Mouse (Mus musculus) liver, postnatal 0 days (tissue): ENCODE measurements around the gene Acvr1b. TPM values are rescaled to one million over a fixed set of nuclear protein-coding genes. Genes with fewer than 3 reads are reported as not detected.

Experiments
- ATAC-seq: fragments of 200-750 bp; cut with Nextera tagmentation; 2 replicates; pipeline ENCODE4 v1.8.0; 2017; ENCODE audit warnings: mild to moderate bottlenecking, moderate library complexity
- DNase-seq: peaks from one replicate; pipeline ENCODE4 v3.0.0-alpha.2; 2016
- H3K27ac ChIP-seq: fragments of 300-500 bp; sonication (generic); 2 replicates; pipeline ENCODE4 v1.5.1; 2014; ENCODE audit warnings: antibody characterized with exemption, moderate library complexity, mild to moderate bottlenecking, low read depth
- H3K27me3 ChIP-seq: fragments of 300-500 bp; sonication (generic); 2 replicates; pipeline ENCODE4 v1.6.1; 2014; ENCODE audit warnings: low read length, control low read depth, mixed read lengths; ENCODE audit not compliant: insufficient read depth
- H3K36me3 ChIP-seq: fragments of 300-500 bp; sonication (generic); replicated peaks from 2 replicates; pipeline ENCODE4 v1.6.1; 2014; ENCODE audit warnings: mild to moderate bottlenecking, control low read depth, low read length, moderate library complexity, mixed read lengths; ENCODE audit not compliant: insufficient read depth
- H3K4me1 ChIP-seq: fragments of 300-500 bp; sonication (generic); 2 replicates; pipeline ENCODE4 v1.6.1; 2014; ENCODE audit warnings: antibody characterized with exemption, mild to moderate bottlenecking, control low read depth; ENCODE audit not compliant: insufficient read depth
- H3K4me2 ChIP-seq: fragments of 300-500 bp; sonication (generic); 2 replicates; pipeline ENCODE4 v1.6.1; 2014; ENCODE audit warnings: low read depth, mild to moderate bottlenecking, low read length, moderate library complexity, mixed read lengths
- H3K4me3 ChIP-seq: fragments of 300-500 bp; sonication (generic); 2 replicates; pipeline ENCODE4 v1.5.1; 2014; ENCODE audit warnings: low read depth, low read length
- H3K9ac ChIP-seq: fragments of 300-500 bp; sonication (generic); replicated peaks from 2 replicates; pipeline ENCODE4 v1.6.1; 2014; ENCODE audit warnings: mild to moderate bottlenecking, moderate library complexity
- H3K9me3 ChIP-seq: fragments of 300-500 bp; sonication (generic); 2 replicates; pipeline ENCODE4 v1.6.1; 2016; ENCODE audit warnings: mild to moderate bottlenecking, control low read depth, low read length, mixed read lengths
- CTCF ChIP-seq: sonication (generic); IDR thresholded peaks from 2 replicates; pipeline ENCODE4 v1.5.1; 2016; ENCODE audit warnings: antibody characterized with exemption, low read depth
- EP300 ChIP-seq: IDR thresholded peaks from 2 replicates; pipeline ENCODE4 v1.6.1; 2016; ENCODE audit warnings: antibody characterized with exemption, low read depth, mild to moderate bottlenecking
- WGBS: fragments of 180-500 bp; shearing (Covaris S2); extraction: QIAGEN DNeasy Blood & Tissue Kit; methylation state at CpG from one replicate; pipeline ENCODE4 v1.1.7; 2014; ENCODE audit not compliant: insufficient replicate concordance; 5-methylcytosine and 5-hydroxymethylcytosine counted together
- polyA plus RNA-seq: library from polyadenylated mRNA; unstranded; fragments of >200 nt; fragmentation: Nextera tagmentation; extraction: Ambion mirVana; gene quantifications from 2 replicates; pipeline ENCODE4 v1.2.1, GENCODE M21; 2015

The Acvr1b gene
- polyA plus RNA-seq, 1 experiment from 2014 or later = 2.2 TPM

DNA sequence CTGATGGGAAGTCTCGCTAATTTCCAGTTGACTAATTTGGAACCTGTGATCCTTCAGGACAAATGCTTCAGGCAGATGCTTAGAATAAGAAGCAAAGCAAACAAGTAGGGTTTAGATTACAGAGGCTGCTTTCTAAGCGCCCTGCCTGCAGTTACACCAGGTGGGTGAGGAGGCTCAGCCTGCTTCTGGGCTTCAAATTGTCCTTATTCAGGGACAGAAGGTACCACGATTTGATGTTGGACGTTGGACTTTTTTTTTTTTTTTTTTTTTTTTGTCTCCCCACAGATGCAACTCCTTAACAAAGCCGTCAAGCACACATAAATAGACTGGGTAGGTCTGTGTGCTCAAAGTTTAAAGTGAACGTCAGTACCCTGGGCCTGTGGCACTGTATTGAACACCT lies 25.3 kb upstream of the Acvr1b start:
- Histone ChIP-seq H3K9me3 (no peaks in the 10 kb centered on the region), H3K4me3 (no peak overlapping the region), H3K36me3 (no peaks in the 10 kb centered on the region), H3K27me3 (no peaks in the 10 kb centered on the region), H3K27ac (peak overlapping the region; percentile 48), H3K4me1 (peaks cover 42% of the 10 kb centered on the region), H3K4me2 (no peak overlapping the region), H3K9ac (no peak overlapping the region)
- no peak for ATAC-seq
- WGBS = 49% methylated on average over 6 of the region's 6 CpGs
- TF ChIP-seq EP300 = no peak
- TF ChIP-seq CTCF = no peak
- no peak for DNase-seq

DNA sequence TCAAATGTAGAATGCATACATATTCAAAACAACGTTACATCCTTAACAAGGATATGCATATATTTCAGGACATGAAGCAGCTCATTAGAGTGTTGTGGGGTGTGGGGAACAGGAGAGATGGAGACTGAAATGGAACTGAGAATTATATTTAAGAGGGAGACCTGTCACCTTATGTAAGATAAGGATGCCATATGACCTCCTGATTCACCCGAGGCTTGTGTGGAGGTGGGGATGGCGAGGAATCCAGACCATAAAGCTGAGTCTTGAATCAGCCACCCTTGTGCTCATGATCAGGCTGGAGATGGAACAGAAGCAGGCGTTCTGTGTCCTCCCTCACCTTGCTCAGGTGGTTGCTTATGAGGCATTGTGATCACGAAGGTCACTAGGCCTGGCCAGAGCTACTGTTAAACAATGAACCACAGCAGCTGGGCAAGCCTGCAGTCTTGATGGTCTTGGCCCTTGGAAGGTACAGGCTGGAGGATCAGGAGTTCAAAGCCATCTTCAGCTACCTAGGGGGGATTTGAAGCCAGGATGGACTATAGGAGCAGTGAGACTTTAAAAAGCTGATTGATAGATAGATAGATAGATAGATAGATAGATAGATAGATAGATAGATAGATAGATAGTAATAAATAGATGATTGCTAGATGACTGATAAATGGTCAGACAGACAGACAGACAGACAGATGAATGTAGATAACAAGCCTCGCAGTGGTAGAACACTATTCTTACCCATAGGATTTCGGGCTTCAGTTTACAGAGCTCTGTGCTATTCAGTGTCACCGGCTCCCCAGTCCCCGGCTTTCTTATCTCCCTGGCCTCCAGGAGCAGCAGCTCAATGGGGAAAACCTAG lies 22.2 kb upstream of the Acvr1b start:
- Histone ChIP-seq H3K27me3 (no peaks in the 10 kb centered on the region), H3K9ac (no peak overlapping the region), H3K4me2 (no peak overlapping the region), H3K4me1 (peaks cover 14% of the 10 kb centered on the region), H3K36me3 (no peaks in the 10 kb centered on the region), H3K27ac (no peak overlapping the region), H3K4me3 (no peak overlapping the region), H3K9me3 (no peaks in the 10 kb centered on the region)
- ATAC-seq (no peak), DNase-seq (no peak)
- WGBS = 57% methylated on average over 9 of the region's 9 CpGs
- TF ChIP-seq CTCF (no peak), EP300 (no peak)

DNA sequence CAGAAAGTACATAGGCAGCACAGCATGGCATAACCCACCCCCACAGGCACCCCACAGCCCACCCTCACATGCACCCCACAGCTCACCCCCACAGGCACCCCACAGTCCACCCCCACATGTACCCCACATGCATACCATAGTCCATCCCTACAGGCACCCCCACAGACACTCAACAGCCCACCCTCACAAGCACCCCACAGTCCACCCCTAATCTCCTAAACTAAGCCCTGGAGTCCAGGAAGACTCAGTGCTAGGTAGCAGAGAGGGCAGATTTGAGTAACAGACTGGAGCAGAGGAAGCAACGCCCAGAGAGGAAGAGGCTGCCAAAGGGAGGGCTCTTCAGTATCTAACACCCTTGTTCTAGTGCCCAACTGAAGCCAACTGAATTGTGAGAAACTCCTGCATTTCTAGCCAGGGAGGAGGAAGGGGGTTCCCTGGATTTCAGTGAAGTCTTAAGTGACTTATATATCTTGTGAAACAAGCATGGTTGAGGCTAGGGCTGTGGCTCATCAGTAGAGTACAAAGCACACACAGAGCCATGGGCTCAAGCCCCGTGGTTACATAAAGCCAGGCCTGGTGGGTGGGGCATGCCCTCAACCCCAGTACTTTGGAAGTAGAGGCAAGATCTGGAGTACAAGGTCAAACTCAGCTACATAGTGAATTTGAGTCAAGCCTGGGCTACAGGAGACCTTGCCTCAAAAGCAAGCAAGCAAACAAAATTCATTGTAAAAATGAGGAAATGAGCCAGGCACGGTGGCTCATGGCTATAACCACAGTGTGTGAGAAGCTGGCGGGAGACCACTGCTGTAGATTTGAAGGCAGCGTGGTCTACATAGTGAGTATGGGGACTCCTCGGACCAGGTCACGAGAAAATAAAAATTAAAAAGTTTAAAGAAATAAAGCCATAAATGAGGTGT lies 18.9 kb upstream of the Acvr1b start:
- Histone ChIP-seq H3K4me3 (no peak overlapping the region), H3K4me2 (no peak overlapping the region), H3K4me1 (no peaks in the 10 kb centered on the region), H3K27me3 (no peaks in the 10 kb centered on the region), H3K9me3 (0 out of 2 replicates have a peak, but pooled peaks cover 3% of the 10 kb centered on the region), H3K36me3 (no peaks in the 10 kb centered on the region), H3K27ac (no peak overlapping the region), H3K9ac (no peak overlapping the region)
- TF ChIP-seq CTCF (no peak), EP300 (no peak)
- DNase-seq (no peak), ATAC-seq (no peak)
- 48% methylated on average over 7 of the region's 7 CpGs for WGBS

DNA sequence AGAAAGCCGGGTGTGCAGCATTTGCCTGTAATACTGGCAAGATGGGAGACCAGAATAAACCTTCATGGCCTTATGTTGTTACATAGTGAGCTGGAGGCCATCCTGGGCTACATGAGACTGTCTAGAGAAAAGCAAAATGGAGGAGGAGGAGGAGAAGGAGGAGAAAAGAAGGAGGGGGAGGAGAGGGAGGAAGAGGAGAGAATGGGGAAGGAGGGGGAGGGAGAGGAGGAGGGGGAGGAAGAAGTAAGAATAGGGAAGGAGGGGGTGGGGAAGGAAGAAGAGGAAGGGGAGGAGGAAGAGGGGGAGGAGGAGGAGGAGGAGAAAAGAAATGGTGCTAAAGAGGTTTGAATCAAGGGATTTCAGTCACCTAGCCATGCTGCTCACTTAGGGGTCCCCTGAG lies 13.7 kb upstream of the Acvr1b start:
- Histone ChIP-seq H3K36me3 (no peaks in the 10 kb centered on the region), H3K9ac (no peak overlapping the region), H3K9me3 (0 out of 2 replicates have a peak, but pooled peaks cover 3% of the 10 kb centered on the region), H3K4me1 (no peaks in the 10 kb centered on the region), H3K4me2 (no peak overlapping the region), H3K27me3 (no peaks in the 10 kb centered on the region), H3K4me3 (no peak overlapping the region), H3K27ac (0 out of 2 replicates have a peak overlapping the region, but pooled peaks have one; percentile 29)
- ATAC-seq (no peak), DNase-seq (no peak)
- 7% methylated on average over 1 of the region's 1 CpGs for WGBS
- TF ChIP-seq EP300 (no peak), CTCF (no peak)

DNA sequence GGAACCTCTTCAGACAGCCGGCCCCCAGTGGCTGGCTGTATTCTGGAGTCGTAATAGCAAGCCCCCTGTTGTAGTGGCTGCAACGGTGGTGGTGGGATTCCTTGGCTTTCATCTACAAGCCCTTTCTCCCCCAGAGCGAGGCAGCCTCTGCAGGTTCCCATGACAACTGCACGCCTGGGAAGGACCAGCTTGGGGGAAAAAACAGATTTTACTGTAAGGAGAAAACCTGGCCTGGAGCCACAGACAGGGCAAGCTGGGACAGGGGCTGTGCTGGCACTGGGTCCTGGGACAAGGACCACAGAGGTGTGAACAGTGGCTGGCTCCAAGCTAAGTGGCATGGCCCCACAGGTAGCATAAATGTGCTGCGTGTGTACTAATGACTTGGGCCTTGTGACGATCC lies 13.3 kb upstream of the Acvr1b start:
- ATAC-seq (no peak), DNase-seq (no peak)
- no peak overlapping the region for H3K4me3 ChIP-seq
- no peak overlapping the region for H3K27ac ChIP-seq
- H3K4me1 ChIP-seq = peaks cover under 1% of the 10 kb centered on the region
- 0 out of 2 replicates have a peak, but pooled peaks cover 3% of the 10 kb centered on the region for H3K9me3 ChIP-seq
- no peaks in the 10 kb centered on the region for H3K27me3 ChIP-seq
- 54% methylated on average over 6 of the region's 7 CpGs for WGBS
- H3K36me3 ChIP-seq = no peaks in the 10 kb centered on the region
- TF ChIP-seq EP300 (no peak), CTCF (no peak)
- H3K9ac ChIP-seq = no peak overlapping the region
- H3K4me2 ChIP-seq = no peak overlapping the region

DNA sequence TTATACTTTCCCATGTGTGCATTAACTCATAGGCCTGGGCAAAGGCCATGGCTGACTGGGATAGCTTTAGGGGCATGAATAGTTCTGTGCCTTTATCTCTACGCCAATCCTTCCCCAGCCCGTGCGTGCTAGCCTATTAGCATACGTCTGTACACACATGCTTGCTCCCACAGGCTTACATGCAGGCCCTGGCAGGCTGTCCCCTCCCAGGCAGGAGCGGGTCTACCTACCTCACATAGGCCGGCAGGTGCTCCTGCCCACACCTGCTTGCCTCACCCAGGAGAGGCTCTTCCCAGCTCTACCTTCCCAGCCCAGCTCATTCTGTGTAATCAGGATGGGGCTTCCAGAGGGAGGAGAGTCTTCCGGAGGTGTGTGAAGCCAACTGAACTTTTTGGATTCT lies 12.3 kb upstream of the Acvr1b start:
- H3K4me1 ChIP-seq = peaks cover 5% of the 10 kb centered on the region
- no peak overlapping the region for H3K4me2 ChIP-seq
- ATAC-seq = no peak
- H3K4me3 ChIP-seq = no peak overlapping the region
- no peak overlapping the region for H3K27ac ChIP-seq
- DNase-seq = no peak
- 81% methylated on average over 7 of the region's 7 CpGs for WGBS
- H3K9ac ChIP-seq = no peak overlapping the region
- H3K27me3 ChIP-seq = no peaks in the 10 kb centered on the region
- TF ChIP-seq EP300 (no peak), CTCF (no peak)
- no peaks in the 10 kb centered on the region for H3K36me3 ChIP-seq
- H3K9me3 ChIP-seq = 0 out of 2 replicates have a peak, but pooled peaks cover 3% of the 10 kb centered on the region
